Mouse (Mus musculus) neural tube, embryonic 13.5 days (tissue): ENCODE results near the gene Col4a3. TPM values are rescaled to one million over a fixed set of nuclear protein-coding genes. Genes with fewer than 3 reads are reported as not detected.

Source experiments
- ATAC-seq: fragments of 200-750 bp; cut with Nextera tagmentation; 2 replicates; pipeline ENCODE4 v1.8.0; 2017; ENCODE audit warnings: low read depth, mild to moderate bottlenecking, moderate TSS enrichment, moderate library complexity
- H3K27ac ChIP-seq: fragments of 300-500 bp; sonication (generic); replicated peaks from 2 replicates; pipeline ENCODE4 v1.5.1; 2015; ENCODE audit warnings: moderate library complexity, mild to moderate bottlenecking, inconsistent platforms
- H3K27me3 ChIP-seq: fragments of 300-500 bp; sonication (generic); 2 replicates; pipeline ENCODE4 v1.6.1; 2015; ENCODE audit warnings: mild to moderate bottlenecking, inconsistent platforms
- H3K36me3 ChIP-seq: fragments of 300-500 bp; sonication (generic); 2 replicates; pipeline ENCODE4 v1.6.1; 2015; ENCODE audit warnings: mild to moderate bottlenecking, inconsistent platforms
- H3K4me1 ChIP-seq: fragments of 300-500 bp; sonication (generic); replicated peaks from 2 replicates; pipeline ENCODE4 v1.6.1; 2015; ENCODE audit warnings: inconsistent platforms
- H3K4me2 ChIP-seq: fragments of 300-500 bp; sonication (generic); 2 replicates; pipeline ENCODE4 v1.6.1; 2015; ENCODE audit warnings: inconsistent platforms, mild to moderate bottlenecking, moderate library complexity
- H3K4me3 ChIP-seq: fragments of 300-500 bp; sonication (generic); 2 replicates; pipeline ENCODE4 v1.5.1; 2015; ENCODE audit warnings: mild to moderate bottlenecking, inconsistent platforms
- H3K9ac ChIP-seq: fragments of 300-500 bp; sonication (generic); 2 replicates; pipeline ENCODE4 v1.6.1; 2015; ENCODE audit warnings: moderate library complexity, mild to moderate bottlenecking, inconsistent platforms
- H3K9me3 ChIP-seq: fragments of 300-500 bp; sonication (generic); 2 replicates; pipeline ENCODE4 v1.6.1; 2016; ENCODE audit warnings: inconsistent platforms
- WGBS: fragments of 180-500 bp; shearing (Covaris S2); methylation state at CpG from one replicate; pipeline ENCODE4 v1.1.7; 2015; 5-methylcytosine and 5-hydroxymethylcytosine counted together
- polyA plus RNA-seq: library from polyadenylated mRNA; unstranded; fragments of >200 nt; fragmentation: Nextera tagmentation; extraction: Ambion mirVana; gene quantifications from 2 replicates; pipeline ENCODE4 v1.2.1, GENCODE M21; 2015

The Col4a3 gene
- polyA plus RNA-seq, 1 experiment from 2014 or later = 0.27 TPM

DNA sequence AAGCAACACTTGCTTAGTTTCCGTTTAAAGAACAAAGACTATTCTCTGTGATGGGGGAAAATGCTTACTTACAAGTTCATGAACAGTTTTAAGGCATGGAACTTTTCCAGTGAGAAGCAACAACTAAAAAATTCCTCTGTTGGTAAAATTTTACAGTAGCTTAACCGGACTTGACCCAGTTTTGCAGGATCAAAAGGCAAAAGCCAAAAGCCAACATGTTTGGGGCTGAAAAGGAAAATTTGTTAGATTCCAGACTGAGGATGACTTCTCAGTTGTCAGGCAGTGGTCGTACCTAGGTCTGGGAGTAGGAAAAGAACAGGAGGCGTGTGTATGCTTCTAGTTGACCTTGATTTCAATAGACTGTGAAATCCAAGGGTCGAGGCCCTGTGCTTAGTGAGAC lies 31.3 kb downstream of the Col4a3 start:
- Histone ChIP-seq H3K27ac (no peak overlapping the region), H3K4me2 (no peak overlapping the region), H3K27me3 (no peaks in the 10 kb centered on the region), H3K9ac (no peak overlapping the region), H3K36me3 (no peaks in the 10 kb centered on the region), H3K4me1 (no peaks in the 10 kb centered on the region), H3K4me3 (no peak overlapping the region), H3K9me3 (no peaks in the 10 kb centered on the region)
- no peak for ATAC-seq
- WGBS = 60% methylated on average over 5 of the region's 5 CpGs

- Histone ChIP-seq H3K36me3 (no peaks in the 10 kb centered on the region), H3K9me3 (no peaks in the 10 kb centered on the region), H3K27ac (no peak overlapping the region), H3K4me1 (no peaks in the 10 kb centered on the region), H3K4me2 (no peak overlapping the region), H3K4me3 (no peak overlapping the region), H3K27me3 (no peaks in the 10 kb centered on the region), H3K9ac (no peak overlapping the region)
- ATAC-seq = no peak
- WGBS = 86% methylated on average over 5 of the region's 5 CpGs
Observed at GRCm38 (mm10) chr1:82618592-82618991, 31.9 kb downstream of the Col4a3 start.

DNA sequence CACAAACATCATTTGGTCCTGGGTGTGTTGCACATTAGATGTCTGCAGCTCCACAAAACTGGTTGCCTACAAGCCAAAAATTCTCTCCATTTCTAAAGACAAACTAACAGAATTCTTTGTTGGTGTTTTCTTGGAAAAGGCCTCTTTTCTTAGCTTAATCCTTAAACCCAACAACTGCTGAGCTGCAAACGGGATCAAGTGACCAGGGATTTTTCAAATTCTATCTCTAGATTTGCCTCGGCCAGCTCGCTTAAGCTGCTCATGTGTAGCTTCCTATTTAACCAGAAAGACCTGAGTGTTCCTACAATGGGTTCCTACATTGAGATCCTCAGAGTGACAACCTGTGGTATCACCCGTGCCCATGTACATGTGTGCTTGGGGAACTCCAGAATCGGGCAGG lies 33.3 kb downstream of the Col4a3 start:
- Histone ChIP-seq H3K9ac (no peak overlapping the region), H3K4me1 (no peaks in the 10 kb centered on the region), H3K4me3 (no peak overlapping the region), H3K4me2 (no peak overlapping the region), H3K9me3 (no peaks in the 10 kb centered on the region), H3K27me3 (no peaks in the 10 kb centered on the region), H3K27ac (no peak overlapping the region), H3K36me3 (no peaks in the 10 kb centered on the region)
- 92% methylated on average over 5 of the region's 5 CpGs for WGBS
- no peak for ATAC-seq

DNA sequence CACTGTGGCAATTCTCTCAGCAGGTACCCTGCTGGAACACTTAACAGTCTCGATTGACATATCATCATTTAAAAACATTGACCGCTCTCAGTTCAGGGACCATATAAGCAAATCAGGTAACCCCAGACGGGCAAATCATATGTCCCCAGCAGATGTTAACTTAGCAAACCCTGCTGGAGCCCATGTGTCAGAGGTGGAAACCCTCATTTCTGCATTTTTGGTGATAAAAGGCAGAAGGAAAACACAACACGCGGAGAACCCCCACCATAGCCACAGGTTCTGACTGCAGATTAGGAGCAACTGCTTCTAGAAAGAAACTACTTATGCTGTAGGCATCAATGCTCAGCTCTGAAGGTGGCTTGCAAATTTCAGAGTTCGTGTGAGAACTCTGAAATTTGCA lies 38.2 kb downstream of the Col4a3 start:
- 81% methylated on average over 6 of the region's 6 CpGs for WGBS
- H3K4me3 ChIP-seq = no peak overlapping the region

GRCm38 (mm10) chr1:82625474-82625873 lies 38.8 kb downstream of the Col4a3 start:
- Histone ChIP-seq H3K27me3 (no peaks in the 10 kb centered on the region), H3K4me2 (no peak overlapping the region), H3K4me1 (no peaks in the 10 kb centered on the region), H3K9me3 (no peaks in the 10 kb centered on the region), H3K27ac (no peak overlapping the region), H3K36me3 (no peaks in the 10 kb centered on the region), H3K9ac (no peak overlapping the region), H3K4me3 (no peak overlapping the region)
- no peak for ATAC-seq
- WGBS = 71% methylated on average over 2 of the region's 2 CpGs

More for the DNA sequence above, 38.2 kb downstream of the Col4a3 start:
- H3K36me3 ChIP-seq = no peaks in the 10 kb centered on the region
- H3K9me3 ChIP-seq = no peaks in the 10 kb centered on the region
- H3K4me1 ChIP-seq = no peaks in the 10 kb centered on the region
- H3K9ac ChIP-seq = no peak overlapping the region
- H3K4me2 ChIP-seq = no peak overlapping the region
- no peak for ATAC-seq
- no peaks in the 10 kb centered on the region for H3K27me3 ChIP-seq
- H3K27ac ChIP-seq = no peak overlapping the region

- no peak overlapping the region for H3K4me2 ChIP-seq
- ATAC-seq = no peak
- no peak overlapping the region for H3K9ac ChIP-seq
- H3K4me1 ChIP-seq = no peaks in the 10 kb centered on the region
- H3K27ac ChIP-seq = no peak overlapping the region
- 87% methylated on average over 4 of the region's 4 CpGs for WGBS
- no peaks in the 10 kb centered on the region for H3K27me3 ChIP-seq
- H3K9me3 ChIP-seq = no peaks in the 10 kb centered on the region
- no peak overlapping the region for H3K4me3 ChIP-seq
- no peaks in the 10 kb centered on the region for H3K36me3 ChIP-seq
Observed at GRCm38 (mm10) chr1:82627652-82628051, 40.9 kb downstream of the Col4a3 start.

DNA sequence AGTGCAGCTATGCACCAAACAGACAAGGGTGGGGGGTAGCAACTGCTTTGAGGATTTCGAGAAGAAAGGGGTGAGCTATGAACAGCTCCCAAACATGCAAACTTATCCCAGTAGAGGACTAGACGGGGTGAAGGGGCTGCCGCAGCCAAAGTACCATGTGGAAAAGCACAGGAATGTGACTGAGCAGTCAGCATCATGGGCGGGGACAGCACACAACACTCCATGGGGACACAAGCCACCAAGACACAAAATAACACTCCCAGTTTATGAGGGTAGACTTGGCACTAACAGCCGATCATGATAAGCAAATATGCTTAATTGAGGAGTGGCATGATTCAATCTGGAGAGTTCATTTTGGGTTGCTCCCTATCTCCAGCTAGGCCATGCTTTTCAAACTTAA lies 42.8 kb downstream of the Col4a3 start:
- 89% methylated on average over 5 of the region's 5 CpGs for WGBS
- no peak overlapping the region for H3K27ac ChIP-seq
- no peak for ATAC-seq
- H3K36me3 ChIP-seq = no peaks in the 10 kb centered on the region
- H3K9me3 ChIP-seq = no peaks in the 10 kb centered on the region
- no peak overlapping the region for H3K4me3 ChIP-seq
- no peak overlapping the region for H3K4me2 ChIP-seq
- H3K27me3 ChIP-seq = no peaks in the 10 kb centered on the region
- H3K4me1 ChIP-seq = peaks cover 3% of the 10 kb centered on the region
- H3K9ac ChIP-seq = no peak overlapping the region

DNA sequence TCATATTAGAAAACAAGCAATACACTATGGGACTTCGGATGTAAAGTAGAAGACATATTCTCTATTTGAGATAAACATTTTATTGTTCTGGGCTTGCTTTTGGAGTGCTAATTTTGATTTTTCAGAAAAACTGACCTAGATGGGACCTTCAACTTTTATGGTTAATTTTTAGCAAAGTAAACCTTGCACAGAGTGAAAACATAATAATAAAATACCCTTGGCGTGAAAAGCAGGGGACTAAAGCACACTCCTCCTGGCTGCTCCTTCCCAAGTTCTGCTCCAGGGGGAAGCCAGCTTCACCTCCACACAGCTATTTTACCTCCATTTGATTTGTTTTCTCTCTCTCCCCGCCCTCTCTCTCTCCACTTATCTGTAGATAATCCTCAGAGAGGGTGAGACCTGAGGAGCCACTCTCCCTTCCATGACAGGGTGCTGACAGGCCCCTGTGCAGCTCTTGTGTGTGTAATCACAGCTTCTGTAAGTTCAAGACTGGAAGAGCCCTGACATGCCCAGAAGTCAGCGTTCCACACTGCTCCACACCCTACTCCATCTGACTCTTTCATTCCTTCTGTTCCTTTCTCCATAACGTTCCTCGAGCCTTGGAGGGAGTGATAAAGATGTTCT lies 44.6 kb downstream of the Col4a3 start:
- H3K4me3 ChIP-seq = no peak overlapping the region
- no peak overlapping the region for H3K27ac ChIP-seq
- H3K4me2 ChIP-seq = no peak overlapping the region
- H3K36me3 ChIP-seq = no peaks in the 10 kb centered on the region
- WGBS = 83% methylated on average over 6 of the region's 6 CpGs
- no peak for ATAC-seq
- H3K9me3 ChIP-seq = no peaks in the 10 kb centered on the region
- no peak overlapping the region for H3K9ac ChIP-seq
- peaks cover 7% of the 10 kb centered on the region for H3K4me1 ChIP-seq
- H3K27me3 ChIP-seq = no peaks in the 10 kb centered on the region

DNA sequence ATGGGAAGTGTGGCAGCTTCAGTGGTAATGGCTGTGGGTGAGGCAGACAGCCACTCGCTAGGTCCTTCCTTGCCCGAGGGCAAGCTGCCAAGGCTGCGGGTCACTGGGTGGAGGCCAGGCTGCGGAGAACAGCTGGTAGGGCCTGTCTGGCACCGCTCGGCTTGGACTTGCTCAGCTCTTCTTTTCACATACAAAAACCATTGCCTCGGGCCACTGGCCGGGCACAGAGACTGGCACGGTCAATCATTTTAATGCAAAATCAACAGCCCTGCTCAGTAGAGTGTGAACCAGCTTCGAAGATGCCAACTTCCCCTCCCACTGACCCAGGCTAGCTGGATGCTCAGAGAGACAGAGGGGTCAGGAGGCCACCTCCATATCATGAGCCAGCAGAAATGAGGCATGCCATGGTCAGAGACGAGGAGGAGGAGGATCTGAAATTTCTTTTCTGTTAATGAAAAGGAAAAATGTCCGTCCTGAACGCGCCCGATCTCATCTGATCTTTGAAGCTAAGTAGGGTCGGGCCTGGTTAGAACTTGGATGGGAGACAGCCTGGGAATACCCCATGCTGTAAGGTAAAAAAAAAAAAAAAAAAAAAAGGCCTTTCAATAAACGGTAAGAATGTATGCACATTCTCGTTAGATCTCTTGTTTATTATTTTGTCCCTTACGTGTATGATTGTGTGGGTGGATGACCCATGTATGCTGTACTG lies 48.0 kb downstream of the Col4a3 start:
- peak; percentile 74 for ATAC-seq
- no peaks in the 10 kb centered on the region for H3K36me3 ChIP-seq

GRCm38 (mm10) chr1:82635254-82635620 lies 48.5 kb downstream of the Col4a3 start:
- H3K4me1 ChIP-seq = peaks cover 7% of the 10 kb centered on the region
- no peaks in the 10 kb centered on the region for H3K27me3 ChIP-seq
- H3K9ac ChIP-seq = no peak overlapping the region
- no peak overlapping the region for H3K27ac ChIP-seq
- H3K4me3 ChIP-seq = no peak overlapping the region
- H3K36me3 ChIP-seq = no peaks in the 10 kb centered on the region
- ATAC-seq = no peak
- H3K9me3 ChIP-seq = no peaks in the 10 kb centered on the region
- H3K4me2 ChIP-seq = no peak overlapping the region
- WGBS = 95% methylated on average over 9 of the region's 9 CpGs

More for the DNA sequence above, 48.0 kb downstream of the Col4a3 start:
- peaks cover 7% of the 10 kb centered on the region for H3K4me1 ChIP-seq
- H3K27me3 ChIP-seq = no peaks in the 10 kb centered on the region
- H3K4me2 ChIP-seq = no peak overlapping the region
- H3K27ac ChIP-seq = no peak overlapping the region
- H3K9me3 ChIP-seq = no peaks in the 10 kb centered on the region
- H3K4me3 ChIP-seq = no peak overlapping the region
- H3K9ac ChIP-seq = no peak overlapping the region
- 70% methylated on average over 19 of the region's 19 CpGs for WGBS

DNA sequence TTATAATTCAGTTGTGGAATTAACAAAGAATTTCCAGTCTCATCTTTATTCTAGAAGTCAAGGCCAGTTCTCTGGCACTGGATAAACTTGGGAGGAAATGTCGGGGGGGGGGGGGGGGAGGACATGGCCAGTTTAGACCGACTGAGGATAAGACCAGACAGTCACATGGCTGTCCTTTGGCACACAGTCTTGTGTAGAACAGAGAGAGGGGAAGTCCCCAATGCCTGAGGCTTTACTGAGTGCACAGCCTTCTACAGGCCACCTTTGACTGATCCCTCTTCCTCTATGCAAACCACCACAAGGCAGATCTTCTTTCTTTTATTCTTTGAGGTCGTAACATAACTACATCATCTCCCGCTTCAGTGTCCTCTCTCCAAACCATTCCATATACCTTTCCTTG lies 49.6 kb downstream of the Col4a3 start:
- no peaks in the 10 kb centered on the region for H3K27me3 ChIP-seq
- WGBS = 85% methylated on average over 4 of the region's 4 CpGs
- H3K9me3 ChIP-seq = no peaks in the 10 kb centered on the region
- ATAC-seq = no peak
- no peak overlapping the region for H3K4me3 ChIP-seq
- H3K4me1 ChIP-seq = peaks cover 7% of the 10 kb centered on the region
- H3K9ac ChIP-seq = no peak overlapping the region
- no peak overlapping the region for H3K27ac ChIP-seq
- H3K36me3 ChIP-seq = no peaks in the 10 kb centered on the region
- H3K4me2 ChIP-seq = no peak overlapping the region

DNA sequence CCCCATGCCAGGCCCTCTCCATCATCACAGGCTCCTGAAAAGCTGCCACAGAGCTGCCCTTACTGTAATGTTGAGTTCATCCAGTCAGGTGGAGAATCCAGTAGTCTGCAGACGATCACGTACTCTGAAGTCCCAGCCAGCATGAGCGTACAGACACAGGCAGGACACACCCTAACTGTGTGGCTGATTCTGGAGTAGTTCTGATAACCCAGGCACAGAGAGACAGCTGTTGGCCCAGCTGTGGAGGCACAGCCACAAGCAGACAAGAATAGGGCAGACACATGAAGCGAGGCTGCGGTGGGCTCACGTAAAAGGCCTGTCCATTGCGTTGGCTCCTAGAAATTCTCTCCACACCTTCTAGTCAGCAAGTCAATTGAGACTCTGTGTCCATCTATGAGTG lies 50.7 kb downstream of the Col4a3 start:
- Histone ChIP-seq H3K27ac (no peak overlapping the region), H3K4me2 (no peak overlapping the region), H3K4me3 (no peak overlapping the region), H3K9me3 (no peaks in the 10 kb centered on the region), H3K36me3 (no peaks in the 10 kb centered on the region), H3K4me1 (peaks cover 7% of the 10 kb centered on the region), H3K9ac (no peak overlapping the region), H3K27me3 (no peaks in the 10 kb centered on the region)
- ATAC-seq = no peak
- 97% methylated on average over 7 of the region's 7 CpGs for WGBS

- H3K9ac ChIP-seq = no peak overlapping the region
- H3K36me3 ChIP-seq = no peaks in the 10 kb centered on the region
- H3K27ac ChIP-seq = no peak overlapping the region
- H3K4me1 ChIP-seq = peaks cover 7% of the 10 kb centered on the region
- no peaks in the 10 kb centered on the region for H3K9me3 ChIP-seq
- H3K4me2 ChIP-seq = no peak overlapping the region
- 86% methylated on average over 2 of the region's 2 CpGs for WGBS
- H3K4me3 ChIP-seq = no peak overlapping the region
- H3K27me3 ChIP-seq = no peaks in the 10 kb centered on the region
- ATAC-seq = no peak
Observed at GRCm38 (mm10) chr1:82638428-82638827, 51.7 kb downstream of the Col4a3 start.
